Mouse (Mus musculus): Measurements from ENCODE around the gene Icam2. TPM values are rescaled to one million over a fixed set of nuclear protein-coding genes. Genes with fewer than 3 reads are reported as not detected.

The Icam2 gene
- total and polyA plus RNA-seq, 2 experiments from 2014 or later, result 66.6 to 72.9 TPM

DNA sequence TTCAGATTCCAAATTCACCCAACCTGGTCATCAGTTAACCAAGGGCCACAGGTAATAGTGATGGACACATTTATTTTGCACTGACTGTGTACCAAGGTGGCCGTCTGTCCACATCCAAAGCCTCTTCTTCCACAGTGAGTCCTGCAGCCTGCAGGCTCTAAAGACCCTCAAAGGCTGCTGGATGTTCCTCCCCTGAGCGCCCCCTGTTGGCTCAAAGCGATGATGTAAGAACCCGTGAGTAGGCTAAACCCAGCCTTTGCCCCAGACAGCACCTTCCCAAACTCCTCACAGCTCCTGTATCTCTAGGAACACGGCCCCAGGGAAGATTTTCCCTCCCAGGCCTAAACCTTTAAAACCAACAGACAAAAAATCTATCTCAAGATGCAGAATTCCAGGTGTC is 28.5 kb downstream of the Icam2 start:
- no peak for DNase-seq (ENCODE audit: low spot score)
- no peak overlapping the region for H3K4me2 ChIP-seq (ENCODE audit: low read depth, low read length)

DNA sequence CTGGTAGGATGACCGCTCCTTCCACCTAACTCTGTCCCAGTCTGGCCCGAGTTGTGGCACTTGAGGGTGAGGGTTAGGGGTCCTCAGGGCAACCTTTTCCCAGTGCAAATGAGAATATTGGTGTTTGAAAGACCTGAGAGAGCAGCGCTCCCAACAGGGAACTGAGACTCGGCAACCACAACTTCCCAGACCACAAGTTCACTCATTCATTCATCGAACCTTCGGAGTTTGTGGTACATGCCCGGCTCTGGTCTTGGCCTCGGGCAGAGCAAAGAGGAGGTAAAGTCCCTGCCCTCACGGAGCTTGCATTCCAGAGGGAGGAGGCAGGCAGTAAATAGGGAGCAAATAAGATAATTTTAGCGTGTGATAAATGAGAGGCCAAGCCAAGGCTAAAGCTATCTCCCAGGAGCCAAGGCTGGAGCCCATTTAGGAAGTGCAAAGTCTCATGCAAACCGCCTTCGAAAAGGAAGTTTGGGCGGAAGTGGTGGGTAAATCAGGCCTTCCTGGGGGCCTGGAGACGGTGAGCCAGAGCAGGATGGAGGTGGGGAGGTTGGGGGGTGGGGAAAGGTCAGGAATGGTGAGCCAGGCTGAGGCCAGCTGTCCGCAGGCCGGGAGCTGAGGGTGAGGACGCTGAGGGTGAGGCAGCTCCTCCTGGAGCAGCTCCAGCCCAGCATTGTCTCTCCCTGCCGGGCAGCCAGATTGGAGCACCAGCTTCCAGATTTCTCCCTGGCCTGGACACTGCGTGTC is 32.3 kb downstream of the Icam2 start:
- H3K4me3 ChIP-seq (ENCODE audit: low read depth, low read length), result no peak overlapping the region
- no peak for TF ChIP-seq CTCF (IDR thresholded peaks at IDR 0.05; ENCODE audit: low read depth)
- TF ChIP-seq EP300 (IDR thresholded peaks at IDR 0.05; ENCODE audit: low read depth), result no peak
- DNase-seq (ENCODE audit: low spot score), result no peak
- H3K36me3 ChIP-seq (replicated peaks; ENCODE audit: control insufficient read depth, insufficient read depth, low read length), result no peaks in the 10 kb centered on the region
- no peak overlapping the region for H3K4me2 ChIP-seq (ENCODE audit: low read depth, low read length)
- H3K9me3 ChIP-seq (replicated peaks; ENCODE audit: control insufficient read depth, low read length), result no peaks in the 10 kb centered on the region
- H3K27me3 ChIP-seq (ENCODE audit: control insufficient read depth, insufficient read depth, low read length), result no peaks in the 10 kb centered on the region
- H3K9ac ChIP-seq (replicated peaks; ENCODE audit: low read depth, low read length), result no peak overlapping the region
- ATAC-seq (ENCODE audit: insufficient read depth, low read depth), result peak; percentile 51; the same call in 1 of the 2 replicates
- H3K27ac ChIP-seq (ENCODE audit: low read depth), result no peak overlapping the region
- peaks cover 10% of the 10 kb centered on the region for H3K4me1 ChIP-seq (ENCODE audit: control insufficient read depth, insufficient read depth)
- WGBS, result 41% methylated on average over 19 of the region's 19 CpGs

More for the DNA sequence above, 28.5 kb downstream of the Icam2 start:
- H3K4me1 ChIP-seq (ENCODE audit: control insufficient read depth, insufficient read depth), result peaks cover 15% of the 10 kb centered on the region
- no peak overlapping the region for H3K4me3 ChIP-seq (ENCODE audit: low read depth, low read length)
- 24% methylated on average over 5 of the region's 5 CpGs for WGBS
- H3K36me3 ChIP-seq (replicated peaks; ENCODE audit: control insufficient read depth, insufficient read depth, low read length), result no peaks in the 10 kb centered on the region
- no peak overlapping the region for H3K27ac ChIP-seq (ENCODE audit: low read depth)
- no peaks in the 10 kb centered on the region for H3K9me3 ChIP-seq (replicated peaks; ENCODE audit: control insufficient read depth, low read length)
- H3K27me3 ChIP-seq (ENCODE audit: control insufficient read depth, insufficient read depth, low read length), result no peaks in the 10 kb centered on the region
- TF ChIP-seq CTCF (IDR thresholded peaks at IDR 0.05; ENCODE audit: low read depth), result peak; percentile 34
- TF ChIP-seq EP300 (IDR thresholded peaks at IDR 0.05; ENCODE audit: low read depth), result no peak
- no peak overlapping the region for H3K9ac ChIP-seq (replicated peaks; ENCODE audit: low read depth, low read length)
- ATAC-seq (ENCODE audit: insufficient read depth, low read depth), result no peak

- Histone ChIP-seq H3K27me3 (ENCODE audit: control insufficient read depth, insufficient read depth, low read length) (no peaks in the 10 kb centered on the region), H3K27ac (ENCODE audit: low read depth) (no peak overlapping the region), H3K4me3 (ENCODE audit: low read depth, low read length) (no peak overlapping the region), H3K9ac (replicated peaks; ENCODE audit: low read depth, low read length) (no peak overlapping the region), H3K4me2 (ENCODE audit: low read depth, low read length) (no peak overlapping the region), H3K9me3 (replicated peaks; ENCODE audit: control insufficient read depth, low read length) (no peaks in the 10 kb centered on the region), H3K4me1 (ENCODE audit: control insufficient read depth, insufficient read depth) (peaks cover 10% of the 10 kb centered on the region), H3K36me3 (replicated peaks; ENCODE audit: control insufficient read depth, insufficient read depth, low read length) (no peaks in the 10 kb centered on the region)
- WGBS, result 44% methylated on average over 1 of the region's 1 CpGs
- DNase-seq (ENCODE audit: low spot score) (no peak), ATAC-seq (ENCODE audit: insufficient read depth, low read depth) (no peak)
- TF ChIP-seq CTCF (IDR thresholded peaks at IDR 0.05; ENCODE audit: low read depth) (no peak), EP300 (IDR thresholded peaks at IDR 0.05; ENCODE audit: low read depth) (no peak)
Measured at GRCm38 (mm10) chr11:106354181-106354580, 33.7 kb downstream of the Icam2 start.

GRCm38 (mm10) chr11:106353188-106353587 is 34.7 kb downstream of the Icam2 start, which contains the start of gene Scn4a:
Scn4a (minus strand) TSS chr11:106353288.
- no peak within 1 kb of the TSS for H3K4me2 ChIP-seq (ENCODE audit: low read depth, low read length)
- peaks cover 10% of the 10 kb centered on the region for H3K4me1 ChIP-seq (ENCODE audit: control insufficient read depth, insufficient read depth)
- DNase-seq (ENCODE audit: low spot score) (no peak), ATAC-seq (ENCODE audit: insufficient read depth, low read depth) (no peak)
- no peak for TF ChIP-seq CTCF (IDR thresholded peaks at IDR 0.05; ENCODE audit: low read depth)
- TF ChIP-seq EP300 (IDR thresholded peaks at IDR 0.05; ENCODE audit: low read depth), result no peak
- no peaks in the 10 kb centered on the region for H3K27me3 ChIP-seq (ENCODE audit: control insufficient read depth, insufficient read depth, low read length)
- WGBS, result 78% methylated on average over 12 of the region's 12 CpGs
- no peak within 1 kb of the TSS for H3K4me3 ChIP-seq (ENCODE audit: low read depth, low read length)
- H3K36me3 ChIP-seq (replicated peaks; ENCODE audit: control insufficient read depth, insufficient read depth, low read length), result no peaks in the 10 kb centered on the region
- H3K9me3 ChIP-seq (replicated peaks; ENCODE audit: control insufficient read depth, low read length), result no peaks in the 10 kb centered on the region
- no peak within 1 kb of the TSS for H3K27ac ChIP-seq (ENCODE audit: low read depth)
- no peak within 1 kb of the TSS for H3K9ac ChIP-seq (replicated peaks; ENCODE audit: low read depth, low read length)

DNA sequence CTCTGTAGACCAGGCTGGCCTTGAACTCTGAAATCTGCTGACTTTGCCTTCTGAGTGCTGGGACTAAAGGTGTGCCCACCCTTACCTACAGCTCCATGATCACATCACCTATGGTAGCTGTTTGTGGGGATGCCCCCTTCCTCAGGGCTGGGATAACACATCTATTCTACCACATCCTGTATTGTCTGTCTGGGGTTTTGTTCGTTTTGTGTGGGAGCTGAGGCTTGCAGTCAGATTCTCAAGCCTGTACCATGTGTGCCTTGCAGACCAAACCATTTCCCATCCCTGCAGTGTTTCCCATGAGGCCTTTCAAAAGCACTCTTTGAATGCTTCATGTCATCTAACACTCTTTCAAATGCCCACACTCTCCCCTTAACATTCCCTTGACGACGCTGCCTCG is 35.9 kb downstream of the Icam2 start:
- Histone ChIP-seq H3K27ac (ENCODE audit: low read depth) (no peak overlapping the region), H3K9ac (replicated peaks; ENCODE audit: low read depth, low read length) (no peak overlapping the region), H3K4me3 (ENCODE audit: low read depth, low read length) (no peak overlapping the region), H3K36me3 (replicated peaks; ENCODE audit: control insufficient read depth, insufficient read depth, low read length) (no peaks in the 10 kb centered on the region), H3K27me3 (ENCODE audit: control insufficient read depth, insufficient read depth, low read length) (no peaks in the 10 kb centered on the region), H3K4me1 (ENCODE audit: control insufficient read depth, insufficient read depth) (peaks cover 10% of the 10 kb centered on the region), H3K9me3 (replicated peaks; ENCODE audit: control insufficient read depth, low read length) (no peaks in the 10 kb centered on the region), H3K4me2 (ENCODE audit: low read depth, low read length) (no peak overlapping the region)
- WGBS, result 53% methylated on average over 4 of the region's 4 CpGs
- TF ChIP-seq CTCF (IDR thresholded peaks at IDR 0.05; ENCODE audit: low read depth) (no peak), EP300 (IDR thresholded peaks at IDR 0.05; ENCODE audit: low read depth) (no peak)
- DNase-seq (ENCODE audit: low spot score), result no peak
- no peak for ATAC-seq (ENCODE audit: insufficient read depth, low read depth)

DNA sequence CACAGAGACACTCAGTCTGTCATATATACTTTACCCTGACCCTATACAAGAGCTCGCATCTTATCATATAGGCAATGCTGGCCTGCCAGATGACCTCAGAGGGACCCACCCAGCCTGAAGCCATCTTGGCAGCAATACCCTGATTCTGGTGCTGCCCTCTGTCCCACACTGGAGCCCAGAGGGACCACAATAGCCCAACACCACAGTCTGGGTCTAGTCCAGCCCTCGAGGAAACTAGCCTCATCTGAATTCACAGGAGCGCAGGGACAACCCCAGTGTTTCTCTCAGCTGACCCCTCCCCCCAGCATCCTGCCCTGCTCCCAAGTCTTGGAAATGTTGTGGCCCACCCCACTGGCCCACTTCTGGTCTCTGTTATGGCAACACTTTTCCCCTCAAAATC is 36.6 kb downstream of the Icam2 start:
- Histone ChIP-seq H3K27me3 (ENCODE audit: control insufficient read depth, insufficient read depth, low read length) (no peaks in the 10 kb centered on the region), H3K4me2 (ENCODE audit: low read depth, low read length) (no peak overlapping the region), H3K4me1 (ENCODE audit: control insufficient read depth, insufficient read depth) (peaks cover 10% of the 10 kb centered on the region), H3K9ac (replicated peaks; ENCODE audit: low read depth, low read length) (no peak overlapping the region), H3K9me3 (replicated peaks; ENCODE audit: control insufficient read depth, low read length) (no peaks in the 10 kb centered on the region), H3K4me3 (ENCODE audit: low read depth, low read length) (no peak overlapping the region), H3K36me3 (replicated peaks; ENCODE audit: control insufficient read depth, insufficient read depth, low read length) (no peaks in the 10 kb centered on the region), H3K27ac (ENCODE audit: low read depth) (no peak overlapping the region)
- TF ChIP-seq CTCF (IDR thresholded peaks at IDR 0.05; ENCODE audit: low read depth) (no peak), EP300 (IDR thresholded peaks at IDR 0.05; ENCODE audit: low read depth) (no peak)
- ATAC-seq (ENCODE audit: insufficient read depth, low read depth), result no peak
- DNase-seq (ENCODE audit: low spot score), result no peak
- WGBS, result 66% methylated on average over 3 of the region's 3 CpGs

Data from heart, postnatal 0 days (tissue).